Mouse (Mus musculus): Measurements from ENCODE around the gene Zfp629.

The Zfp629 gene

DNA sequence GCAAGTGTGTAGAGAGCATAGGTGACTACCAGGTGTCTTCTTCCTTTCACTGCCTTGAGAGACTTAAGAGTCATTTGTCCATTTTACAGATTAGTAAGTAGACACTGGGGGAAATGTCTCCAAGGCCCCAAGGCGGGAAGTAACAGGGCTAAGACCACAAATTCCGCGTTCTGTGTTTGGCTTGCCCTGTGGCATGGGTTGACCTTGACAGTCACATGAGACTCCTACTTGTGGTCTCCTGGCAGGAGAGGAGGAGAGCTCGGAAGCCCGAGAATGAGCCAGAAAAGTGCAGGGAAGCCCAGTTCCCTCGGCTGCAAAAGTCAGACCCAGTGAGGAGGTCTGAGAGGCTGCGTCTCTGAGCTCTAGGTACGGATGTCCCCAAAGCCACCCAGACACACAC is 2.1 kb downstream of the Zfp629 start:
- DNase-seq: no peak

GRCm38 (mm10) chr7:127611561-127611960 is 4.0 kb downstream of the Zfp629 start:
- DNase-seq: no peak

DNA sequence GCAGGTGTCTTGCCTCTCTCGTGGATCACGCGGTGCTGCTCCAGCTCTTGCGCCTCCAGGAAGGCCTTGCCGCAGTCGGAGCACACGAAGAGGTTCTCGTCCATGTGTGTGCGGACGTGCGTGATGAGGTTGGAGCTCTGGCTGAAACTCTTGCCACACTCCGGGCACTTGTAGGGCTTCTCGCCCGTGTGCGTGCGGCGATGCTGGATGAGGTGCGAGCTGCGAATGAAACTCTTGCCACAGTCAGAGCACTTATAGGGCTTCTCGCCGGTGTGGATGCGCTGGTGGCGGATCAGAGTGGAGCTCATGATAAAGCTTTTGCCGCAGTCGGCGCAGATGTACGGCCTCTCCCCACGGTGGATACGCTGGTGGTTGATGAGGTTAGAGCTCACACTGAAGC is 4.6 kb downstream of the Zfp629 start:
- DNase-seq: no peak

DNA sequence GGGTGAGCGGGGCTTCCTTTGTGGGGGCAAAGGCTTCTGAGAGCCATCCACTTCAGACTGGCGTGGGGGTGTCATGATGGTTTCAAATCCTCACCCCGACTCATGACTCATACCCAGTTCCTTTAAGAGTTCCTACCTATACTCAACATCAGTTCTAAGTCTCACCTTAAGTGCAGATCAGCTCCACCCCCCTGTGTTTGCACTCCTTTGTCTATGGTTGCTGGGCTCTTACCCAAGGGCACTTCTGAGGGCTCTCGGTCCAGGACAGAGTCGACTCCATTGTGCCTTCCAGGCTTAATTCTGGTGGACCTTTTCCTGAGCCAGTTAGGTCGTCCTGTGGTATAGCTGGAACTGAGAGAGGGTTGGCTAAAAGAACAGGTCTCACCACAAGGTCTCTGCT is 8.4 kb downstream of the Zfp629 start:
- DNase-seq: no peak

GRCm38 (mm10) chr7:127604256-127604655 is 11.3 kb downstream of the Zfp629 start:
- no peak for DNase-seq

DNA sequence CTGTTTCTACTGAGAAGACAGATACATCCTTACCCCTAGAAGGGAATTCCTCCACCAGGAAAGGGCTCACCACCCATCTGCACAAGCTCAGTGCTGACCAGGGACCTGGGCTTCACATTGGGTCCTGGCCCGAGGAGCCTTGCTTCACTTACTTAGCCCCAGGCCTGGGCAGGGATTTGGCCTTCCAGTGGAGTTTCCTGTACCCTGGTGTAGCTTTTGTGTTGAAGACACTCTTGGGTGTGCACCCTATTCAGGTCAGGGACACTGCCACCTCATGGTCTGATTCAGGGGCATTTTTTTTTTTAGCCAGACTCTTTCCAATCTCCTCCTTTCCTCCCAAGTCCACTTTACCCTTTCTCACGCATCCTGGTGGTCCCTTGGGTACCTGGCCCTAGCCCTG is 12.7 kb downstream of the Zfp629 start:
- no peak for DNase-seq

DNA sequence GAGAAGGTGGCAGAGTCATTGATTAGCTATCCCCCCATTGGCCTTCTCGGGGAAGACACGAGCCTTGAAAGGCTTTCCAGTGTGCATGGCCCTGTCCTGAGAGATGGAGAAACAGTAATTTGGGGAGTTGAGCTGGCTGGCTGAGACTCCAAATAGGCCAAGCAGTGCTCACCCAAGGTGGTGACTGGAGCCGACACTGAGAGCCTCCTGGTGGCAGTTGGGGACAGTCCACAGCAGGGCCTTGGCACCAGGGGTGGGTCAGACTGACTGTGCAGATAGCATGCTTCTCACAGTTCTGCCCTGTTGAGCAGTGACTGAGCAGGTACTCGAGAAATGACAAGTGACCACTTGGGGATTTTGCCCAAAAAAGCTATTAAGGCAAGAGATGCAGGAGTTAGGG is 13.9 kb downstream of the Zfp629 start:
- DNase-seq: no peak

DNA sequence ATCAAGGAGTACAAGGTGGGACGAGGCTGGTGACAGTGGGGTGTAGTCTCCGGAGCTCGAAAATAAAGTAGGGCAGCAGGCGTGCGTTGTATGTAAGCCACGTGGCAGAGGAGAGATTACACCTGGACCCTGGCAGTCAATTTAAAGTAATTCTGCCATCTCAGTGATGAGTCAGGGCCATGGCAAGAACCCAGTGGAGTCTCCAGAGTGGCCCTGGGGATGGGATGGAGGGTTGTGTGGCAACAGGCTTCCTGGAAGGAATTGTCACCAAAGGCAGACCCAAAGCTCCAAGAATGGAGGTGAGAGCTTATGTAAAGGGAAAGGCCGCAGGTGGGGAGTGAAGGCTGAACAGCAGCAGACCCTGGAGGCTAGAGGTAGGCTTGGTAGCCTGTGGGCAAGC is 15.0 kb downstream of the Zfp629 start:
- no peak for DNase-seq

DNA sequence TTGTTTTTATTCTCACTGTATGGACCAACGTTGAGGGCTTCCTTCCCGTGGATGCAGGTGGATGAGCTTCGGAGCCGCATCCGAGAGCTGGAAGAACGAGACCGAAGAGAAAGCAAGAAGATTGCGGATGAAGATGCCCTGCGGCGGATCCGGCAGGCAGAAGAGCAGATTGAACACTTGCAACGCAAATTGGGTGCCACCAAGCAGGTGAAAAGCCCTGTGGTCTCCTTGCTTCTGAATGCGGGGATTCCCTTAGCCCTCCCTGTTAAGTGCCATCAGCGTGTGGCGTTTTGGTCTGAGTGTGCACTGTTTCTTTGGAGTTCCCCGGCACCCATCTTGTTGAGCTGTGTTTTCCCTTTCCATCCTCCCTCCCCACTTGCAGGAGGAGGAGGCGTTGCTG is 18.9 kb downstream of the Zfp629 start:
- DNase-seq: no peak

GRCm38 (mm10) chr7:127592575-127592974 is 23.0 kb downstream of the Zfp629 start:
- no peak for DNase-seq

- no peak for DNase-seq
These were observed 24.5 kb downstream of the Zfp629 start for GRCm38 (mm10) chr7:127591108-127591507.

GRCm38 (mm10) chr7:127589637-127590036 is 26.0 kb downstream of the Zfp629 start:
- no peak for DNase-seq

GRCm38 (mm10) chr7:127588901-127589300 is 26.7 kb downstream of the Zfp629 start:
- no peak for DNase-seq

DNA sequence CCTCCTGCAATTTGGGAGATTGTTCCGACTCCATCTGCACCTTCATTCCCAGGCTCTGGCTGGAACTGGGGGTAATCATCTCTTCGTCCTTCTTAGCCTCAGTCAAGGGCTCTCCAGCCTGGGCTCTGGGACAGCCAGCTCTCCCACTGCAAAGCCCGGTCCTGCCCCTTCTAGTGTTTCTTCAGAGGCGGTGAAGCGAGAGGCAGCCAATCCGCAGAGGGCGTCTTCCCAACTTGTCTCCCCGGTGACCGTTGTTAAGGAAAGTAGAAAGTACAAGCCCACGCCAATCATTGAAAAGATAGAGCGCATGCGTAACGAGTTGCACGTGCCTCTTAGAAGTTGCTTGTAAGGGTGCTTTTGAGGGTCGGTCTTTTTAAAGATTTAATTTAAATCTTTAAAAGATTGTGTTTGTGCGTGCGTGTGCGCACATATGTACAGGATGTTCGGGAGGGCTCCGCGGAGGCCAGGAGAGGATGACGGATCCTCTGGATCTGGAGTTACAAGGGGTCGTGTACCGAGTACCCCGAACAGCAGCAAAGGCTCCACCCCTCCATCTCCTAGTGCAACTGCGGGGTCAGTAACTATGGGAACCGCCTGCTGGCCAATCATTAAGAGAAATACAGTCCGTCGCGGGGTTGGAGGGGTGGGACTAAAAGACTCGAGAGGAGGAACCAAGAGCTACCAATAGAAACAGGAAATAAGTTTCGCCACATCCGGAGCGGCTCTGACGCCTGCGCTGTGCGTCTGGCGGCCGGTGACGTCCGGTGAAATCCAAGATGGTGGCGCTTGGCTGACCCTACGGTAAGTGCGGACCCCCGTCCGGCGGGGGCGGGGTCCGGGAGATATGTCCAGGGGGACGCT is 27.4 kb downstream of the Zfp629 start, which contains the start of the genes Ccdc189 and Rnf40:
TSS of gene Ccdc189 (minus strand) at position 585 of the 861 bp plus-strand sequence.
TSS of gene Rnf40 (plus strand) at position 757 of the 861 bp plus-strand sequence.
- DNase-seq: peak; percentile 92

GRCm38 (mm10) chr7:127587196-127587595 is 28.4 kb downstream of the Zfp629 start:
- no peak for DNase-seq

- DNase-seq: no peak
These were observed 29.4 kb downstream of the Zfp629 start for GRCm38 (mm10) chr7:127586149-127586548.

DNA sequence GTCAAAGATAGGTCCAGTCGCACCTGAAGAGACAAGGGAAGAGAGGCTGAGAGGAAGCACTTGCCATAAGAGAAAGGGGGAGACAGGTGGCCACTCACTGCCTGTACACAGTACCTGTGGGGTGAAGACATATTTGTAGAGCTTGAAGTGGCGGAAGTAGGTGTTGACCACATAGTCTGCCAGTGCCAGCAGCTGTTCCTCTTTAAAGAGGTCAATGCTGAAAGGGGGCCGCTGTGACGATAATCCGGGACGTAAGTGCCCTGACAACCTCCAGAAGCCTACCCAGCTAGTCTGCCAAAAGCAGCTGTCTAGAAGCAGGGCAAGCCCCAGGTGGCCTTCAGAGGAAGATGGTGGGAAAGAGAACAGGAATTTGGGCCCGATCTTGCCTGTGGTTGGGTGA is 30.6 kb downstream of the Zfp629 start:
- DNase-seq: no peak

- DNase-seq: no peak
These were observed 32.3 kb downstream of the Zfp629 start for GRCm38 (mm10) chr7:127583260-127583659.

DNA sequence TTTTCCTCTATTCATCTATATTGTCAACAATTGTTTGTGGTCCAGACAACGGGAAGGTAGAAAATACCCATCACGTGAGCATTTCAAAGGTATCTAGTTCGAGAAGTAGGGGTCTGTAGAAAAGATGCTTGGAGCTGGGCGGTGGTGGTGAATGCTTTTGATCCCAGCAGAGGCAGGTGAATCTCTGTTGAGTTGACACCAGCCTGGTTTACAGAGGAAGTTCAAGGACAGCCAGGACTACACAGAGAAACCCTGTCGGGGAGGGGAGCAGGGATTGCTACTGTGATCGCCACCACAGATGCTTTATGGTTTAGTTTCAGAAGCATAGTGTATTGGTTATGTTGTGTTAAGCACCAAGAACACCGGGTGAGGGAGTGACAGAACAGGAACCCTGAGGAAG is 41.5 kb downstream of the Zfp629 start:
- DNase-seq: no peak

GRCm38 (mm10) chr7:127573503-127574008 is 42.0 kb downstream of the Zfp629 start:
- no peak for DNase-seq

GRCm38 (mm10) chr7:127572895-127573471 is 42.6 kb downstream of the Zfp629 start, which contains the start of gene Phkg2:
Gene Phkg2 (plus strand): TSS chr7:127573340.
- peak; percentile 90 for DNase-seq

GRCm38 (mm10) chr7:127564381-127565150 is 51.0 kb downstream of the Zfp629 start:
- DNase-seq: no peak

DNA sequence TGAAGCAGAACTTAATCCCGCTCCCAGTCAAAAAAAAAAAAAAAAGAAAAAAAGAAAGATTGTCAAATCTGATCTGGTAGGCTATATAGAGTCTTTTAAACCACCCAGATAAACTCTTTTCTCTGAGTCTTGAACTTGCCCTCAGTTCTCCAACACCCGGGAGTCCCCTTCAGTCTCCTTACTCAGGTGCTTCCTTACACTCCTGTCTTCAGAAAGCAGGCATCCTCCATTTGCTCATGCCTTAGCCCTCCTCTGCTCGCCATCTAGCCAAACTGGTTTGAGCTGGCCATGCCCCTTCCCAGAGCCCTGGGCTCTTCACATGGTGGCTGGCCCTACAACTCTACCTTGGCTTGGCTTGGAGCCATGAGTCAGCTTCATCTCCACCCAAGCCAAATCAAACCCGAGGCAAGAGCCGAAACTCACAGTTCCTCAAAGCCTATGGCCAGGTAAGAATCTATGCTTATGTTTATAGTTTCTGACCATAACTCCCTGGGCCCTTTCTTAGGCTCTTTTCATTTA is 54.2 kb downstream of the Zfp629 start, which contains the start of gene Tmem265:
TSS of gene Tmem265 (plus strand) at position 51 of the 519 bp plus-strand sequence.
- no peak for DNase-seq

Measured in right cerebral cortex, postnatal 25 days (tissue).